Mouse (Mus musculus) G1E-ER4 (cell line): ENCODE results near the gene Pdik1l. TPM values are rescaled to one million over a fixed set of nuclear protein-coding genes. Genes with fewer than 3 reads are reported as not detected.

Experiments
- GATA1 ChIP-seq: IDR thresholded peaks from one replicate; pipeline ENCODE4 v1.8.0; 2012; ENCODE audit warnings: low read length, inconsistent platforms
- polyA plus RNA-seq: library from polyadenylated mRNA; stranded (reverse); fragments of >175 nt; gene quantifications from 2 replicates; pipeline ENCODE4 v1.2.3, GENCODE M21; 2012

Pdik1l gene
- polyA plus RNA-seq, 1 experiment, result 4.3 TPM

GRCm38 (mm10) chr4:134310106-134310505, 22.4 kb upstream of the Pdik1l start:
- no peak for TF ChIP-seq GATA1

GRCm38 (mm10) chr4:134307367-134308072, 19.8 kb upstream of the Pdik1l start:
- no peak for TF ChIP-seq GATA1

GRCm38 (mm10) chr4:134306963-134307362, 19.3 kb upstream of the Pdik1l start:
- TF ChIP-seq GATA1, result no peak

DNA sequence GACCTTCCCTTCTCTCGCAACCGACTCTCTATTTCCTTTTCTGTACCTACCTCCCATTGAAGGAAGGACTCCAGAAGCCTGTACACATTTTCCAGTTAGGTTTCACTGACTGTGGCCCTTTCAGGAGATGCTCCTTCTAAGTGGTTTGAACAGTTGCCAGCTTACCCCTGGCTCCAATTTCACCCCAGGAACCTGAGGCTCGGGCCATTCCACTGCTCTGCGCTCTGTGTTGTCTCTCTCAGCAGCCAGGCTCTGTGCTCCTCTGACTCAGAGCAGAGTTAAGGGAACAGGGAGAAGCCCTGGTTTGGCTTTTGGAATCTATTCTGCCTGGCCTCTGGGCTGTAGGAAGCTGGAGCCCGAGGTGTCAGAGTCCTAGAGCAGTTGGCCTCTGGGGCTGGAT, 14.4 kb upstream of the Pdik1l start:
- TF ChIP-seq GATA1, result no peak

DNA sequence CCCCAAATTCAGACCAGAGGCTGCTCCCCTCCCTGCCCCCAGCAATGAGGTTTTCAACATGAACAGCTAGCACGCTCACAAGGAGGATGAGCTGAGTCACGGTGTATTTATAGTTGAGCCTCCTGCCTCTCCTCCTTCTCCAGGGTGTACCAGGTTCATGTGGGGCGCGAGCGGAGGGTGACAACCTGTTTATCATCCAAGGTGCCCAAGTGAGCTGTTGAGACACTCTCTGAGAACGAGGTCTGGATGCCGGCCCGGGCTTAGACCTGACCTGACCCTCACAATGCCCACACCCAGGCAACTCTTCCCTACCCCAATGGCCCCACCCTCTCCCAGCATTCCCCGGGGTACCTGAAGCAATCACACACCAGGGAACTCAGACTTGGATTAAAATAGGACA, 12.6 kb upstream of the Pdik1l start:
- TF ChIP-seq GATA1, result no peak

GRCm38 (mm10) chr4:134299498-134299810, 11.8 kb upstream of the Pdik1l start:
- no peak for TF ChIP-seq GATA1

DNA sequence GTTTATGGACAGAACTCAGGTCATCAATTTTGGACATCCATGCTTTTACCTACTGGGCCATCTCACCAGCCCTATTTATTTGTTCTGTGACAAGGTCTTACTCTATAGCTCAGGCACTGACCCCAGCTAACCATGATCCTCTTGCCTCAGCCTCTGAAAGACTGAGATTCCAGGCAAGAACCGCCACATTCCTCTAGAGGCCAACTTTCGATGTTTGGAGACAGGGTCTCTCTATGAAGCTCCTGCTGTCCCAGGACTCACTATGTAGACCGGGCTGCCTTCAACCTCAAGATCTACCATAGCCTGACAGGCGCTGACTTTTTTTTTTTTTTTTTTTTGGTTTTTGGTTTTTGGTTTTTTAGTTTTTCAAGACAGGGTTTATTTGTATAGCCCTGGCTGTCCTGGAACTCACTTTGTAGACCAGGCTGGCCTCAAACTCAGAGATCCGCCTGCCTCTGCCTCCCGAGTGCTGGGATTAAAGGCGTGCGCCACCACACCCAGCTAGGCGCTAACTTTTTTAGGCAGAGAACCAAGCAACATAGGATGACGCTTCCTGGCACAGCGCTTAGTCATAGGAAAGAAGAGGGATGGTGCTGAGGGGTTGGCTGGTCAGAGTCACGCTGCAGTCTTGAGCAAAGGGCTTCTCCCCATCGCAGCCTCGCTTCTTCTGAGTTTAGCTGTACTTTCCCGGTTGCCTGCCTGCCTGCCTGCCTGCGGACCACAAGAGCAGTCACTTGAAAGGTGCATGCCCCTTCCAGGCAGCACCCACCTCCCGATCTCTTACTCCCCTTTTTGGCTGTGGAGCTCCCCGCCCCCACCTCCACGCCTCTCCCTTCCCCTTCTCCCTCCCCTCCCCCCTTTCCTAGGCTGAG, 11.2 kb upstream of the Pdik1l start:
- no peak for TF ChIP-seq GATA1

DNA sequence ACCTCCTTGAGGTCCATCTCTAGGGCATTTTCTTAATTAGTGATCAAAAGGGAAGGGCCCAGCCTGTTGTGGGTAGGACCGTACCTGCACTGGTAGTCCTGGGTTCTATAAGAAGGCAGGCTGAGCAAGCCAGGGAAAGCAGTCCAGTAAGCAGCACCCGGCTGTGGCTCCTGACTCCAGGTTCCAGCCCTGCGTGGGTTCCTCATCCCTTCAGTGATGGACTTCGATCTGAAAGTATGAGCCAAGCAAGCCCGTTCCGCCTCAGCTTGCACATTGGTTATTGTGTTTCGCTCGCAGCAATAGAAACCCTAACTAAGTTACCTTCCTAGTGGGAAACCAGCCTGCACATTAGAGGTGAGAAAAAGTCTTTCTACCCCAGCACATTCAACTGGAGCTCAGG, 9.7 kb upstream of the Pdik1l start:
- no peak for TF ChIP-seq GATA1

GRCm38 (mm10) chr4:134296523-134296922, 8.8 kb upstream of the Pdik1l start:
- TF ChIP-seq GATA1, result no peak

- no peak for TF ChIP-seq GATA1
Observed at GRCm38 (mm10) chr4:134293692-134294163, 6.0 kb upstream of the Pdik1l start.

DNA sequence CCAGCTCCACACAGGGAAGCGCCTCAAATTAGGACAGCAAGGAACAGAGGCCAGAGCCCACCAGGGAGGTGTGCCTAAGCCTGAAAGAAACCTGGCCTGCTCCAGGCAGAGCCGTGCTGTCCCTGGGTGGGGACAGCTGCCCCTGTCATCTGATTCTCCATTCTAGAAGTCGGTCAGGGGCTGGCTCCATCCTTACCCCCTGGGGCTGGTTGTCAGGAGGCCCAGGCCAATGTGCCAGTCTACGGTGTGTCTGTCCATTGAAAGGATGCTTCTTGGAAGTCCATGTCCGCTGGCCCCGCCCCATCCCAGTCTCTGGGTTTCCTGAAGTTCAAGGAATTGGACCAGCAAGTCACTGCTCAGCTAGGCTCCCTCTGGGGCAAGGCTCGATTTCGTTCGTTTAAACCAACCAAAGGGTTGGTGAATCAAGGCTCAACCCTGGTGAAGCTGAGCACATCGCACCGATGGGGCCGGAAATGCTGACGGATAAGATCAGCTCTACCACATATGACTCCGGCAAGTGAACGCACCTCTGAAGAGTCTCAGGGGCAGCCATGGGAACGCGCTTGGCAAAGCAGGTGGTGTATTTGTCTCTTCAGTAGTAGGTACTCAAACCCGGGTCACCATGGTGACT, 5.5 kb upstream of the Pdik1l start:
- no peak for TF ChIP-seq GATA1

- TF ChIP-seq GATA1, result no peak
Observed at GRCm38 (mm10) chr4:134292067-134292466, 4.4 kb upstream of the Pdik1l start.

DNA sequence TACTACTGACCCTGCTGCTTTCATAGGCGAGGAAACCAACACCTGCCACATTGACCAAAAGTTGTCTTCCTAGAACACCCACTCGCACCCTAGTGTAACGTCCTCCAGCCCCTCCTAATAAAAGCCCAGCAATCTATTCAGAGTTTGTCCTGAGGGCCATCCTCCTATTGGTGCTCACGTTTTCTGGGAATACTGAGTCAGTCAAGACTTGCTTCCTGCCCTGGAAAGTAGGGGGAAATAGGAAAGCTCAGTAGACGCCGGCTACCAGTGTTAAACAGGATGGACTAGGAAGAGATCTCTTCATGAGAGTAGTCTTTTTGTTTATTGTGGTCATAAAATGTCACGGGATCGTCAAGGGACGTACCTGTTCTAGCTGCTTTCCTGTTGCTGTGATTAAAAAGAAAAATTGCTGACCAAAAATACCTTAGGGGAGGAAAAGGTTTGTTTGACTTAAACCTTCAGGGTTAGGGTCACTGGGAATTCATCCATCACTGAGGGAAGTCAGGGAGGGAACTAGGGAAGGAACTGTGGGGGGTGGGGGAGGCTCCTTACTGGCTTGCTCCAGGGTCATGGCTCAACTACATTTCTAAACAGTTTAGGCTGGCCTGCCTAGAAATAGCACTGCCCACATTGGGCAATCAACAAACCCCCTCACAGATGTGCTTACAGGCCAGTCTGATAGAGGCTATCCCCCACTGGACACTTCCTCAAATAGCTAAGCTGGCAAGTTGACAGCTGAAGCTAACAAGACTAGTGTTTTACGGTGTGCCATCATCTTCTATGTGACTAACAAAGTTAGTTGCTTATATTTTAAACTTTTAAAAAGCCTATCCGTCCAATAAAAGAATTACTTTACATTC, 932 bp upstream of the Pdik1l start:
- TF ChIP-seq GATA1, result no peak

DNA sequence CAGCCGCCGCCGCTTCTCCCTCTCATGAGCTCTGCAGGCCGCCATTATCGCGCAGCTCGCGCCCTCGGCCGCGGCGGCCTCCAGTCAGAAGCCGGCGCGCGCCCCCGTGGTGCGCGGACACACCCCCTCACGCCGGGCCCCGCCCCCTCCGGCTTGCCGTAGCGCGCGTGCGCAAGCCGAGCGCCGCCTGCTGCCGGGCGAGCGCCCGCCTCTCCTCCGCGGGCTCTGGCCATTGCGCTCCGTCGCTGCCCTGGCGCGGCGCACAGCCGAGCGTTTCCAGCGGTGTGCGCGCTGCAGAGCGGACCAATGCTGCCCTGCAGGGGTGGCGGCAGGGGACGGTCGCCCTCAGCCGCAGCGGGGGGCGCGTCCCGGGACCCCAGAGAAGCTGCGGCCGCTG, 529 bp downstream of the Pdik1l start:
- TF ChIP-seq GATA1, result no peak

GRCm38 (mm10) chr4:134286226-134287167, 1.2 kb downstream of the Pdik1l start:
- no peak for TF ChIP-seq GATA1
